Mouse (Mus musculus): ENCODE results near the gene Gm8127.
"Not testable (repeated sequence)": the region's sequence is repeated elsewhere in the genome, so short reads cannot be mapped to it uniquely, and the experiment has no call there.

The Gm8127 gene

DNA sequence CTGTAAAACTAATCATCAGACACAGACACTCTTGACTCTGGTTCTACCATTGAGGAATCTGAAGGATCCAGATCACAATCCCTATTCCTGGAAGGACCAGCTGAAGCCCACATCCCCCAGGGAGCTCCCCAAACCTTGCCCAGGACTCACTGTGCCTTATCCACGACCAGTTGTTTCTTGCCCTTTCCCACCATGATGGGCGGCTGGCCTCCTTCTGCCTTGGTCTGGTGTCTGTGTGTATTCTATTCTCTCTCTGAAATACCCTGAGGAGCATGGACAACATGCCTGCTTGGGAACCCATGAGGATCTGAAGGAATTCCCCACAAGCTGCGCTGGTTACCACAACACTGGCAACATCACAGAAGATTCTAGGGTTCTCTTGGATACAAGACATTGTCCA is at the start of gene Gm8127:
Gm8127 (minus strand) TSS at position 330 of the 400 bp plus-strand sequence.
- DNase-seq (ENCODE audit: low read depth, low spot score), result not testable (repeated sequence)

DNA sequence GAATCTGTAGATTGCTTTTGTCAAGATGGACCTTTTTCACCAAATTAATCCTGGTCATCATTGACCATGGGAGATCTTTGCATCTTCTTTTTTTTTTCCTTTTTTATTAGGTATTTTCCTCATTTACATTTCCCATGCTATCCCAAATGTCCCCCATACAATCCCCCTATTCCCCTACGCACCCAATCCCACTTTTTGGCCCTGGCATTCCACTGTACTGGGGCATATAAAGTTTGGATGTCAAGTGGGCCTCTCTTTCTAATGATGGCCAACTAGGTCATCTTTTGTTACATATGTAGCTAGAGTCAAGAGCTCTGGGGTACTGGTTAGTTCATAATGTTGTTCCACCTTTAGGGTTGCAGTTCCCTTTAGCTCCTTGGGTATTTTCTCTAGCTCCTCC is 44.0 kb upstream of the Gm8127 start:
- not testable (repeated sequence) for DNase-seq (ENCODE audit: low read depth, low spot score)

DNA sequence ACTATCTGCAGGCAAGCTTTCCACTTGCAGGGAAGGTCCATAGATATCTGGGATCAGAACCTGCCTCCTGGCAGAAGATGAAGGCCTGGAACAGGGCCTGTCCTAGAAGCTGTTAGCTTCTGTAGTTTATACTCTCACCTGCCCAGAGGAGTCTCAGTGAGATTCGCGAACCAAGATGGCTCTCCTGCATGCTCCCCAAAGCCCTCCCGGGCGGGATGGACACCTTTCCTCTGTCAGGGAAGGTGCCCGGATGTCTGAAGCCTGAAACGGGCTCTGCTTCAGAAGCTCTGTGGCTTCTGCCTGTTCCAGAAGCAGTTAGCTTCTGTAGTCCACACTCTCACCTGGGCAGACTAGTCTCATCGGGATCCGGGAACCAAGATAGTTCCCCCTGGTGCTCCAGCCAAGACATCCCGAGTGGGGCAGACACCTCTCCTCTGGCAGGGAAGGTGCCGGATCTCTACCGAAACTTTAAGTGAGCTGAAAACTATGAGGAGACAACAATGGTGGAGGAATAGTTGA is 37.8 kb upstream of the Gm8127 start:
- DNase-seq (ENCODE audit: low read depth, low spot score), result not testable (repeated sequence)

DNA sequence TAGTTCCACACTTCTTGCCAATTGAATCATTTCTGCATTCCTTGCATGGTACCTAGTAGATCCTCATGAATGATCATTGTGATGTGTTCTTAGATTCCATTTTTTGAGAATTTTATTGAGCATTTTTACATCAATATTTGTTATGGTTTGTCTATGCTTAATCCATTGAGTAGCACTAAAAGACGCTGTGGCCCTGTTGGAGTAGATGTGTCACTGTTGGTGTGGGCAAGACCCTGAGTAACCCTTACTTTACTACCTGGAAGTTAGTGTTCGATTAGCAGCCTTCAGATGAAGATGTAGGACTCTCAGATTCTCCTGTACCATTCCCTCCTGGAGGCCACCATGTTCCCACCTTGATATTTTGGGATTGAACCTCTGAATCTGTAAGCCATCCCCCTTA is 35.0 kb upstream of the Gm8127 start:
- not testable (repeated sequence) for DNase-seq (ENCODE audit: low read depth, low spot score)

DNA sequence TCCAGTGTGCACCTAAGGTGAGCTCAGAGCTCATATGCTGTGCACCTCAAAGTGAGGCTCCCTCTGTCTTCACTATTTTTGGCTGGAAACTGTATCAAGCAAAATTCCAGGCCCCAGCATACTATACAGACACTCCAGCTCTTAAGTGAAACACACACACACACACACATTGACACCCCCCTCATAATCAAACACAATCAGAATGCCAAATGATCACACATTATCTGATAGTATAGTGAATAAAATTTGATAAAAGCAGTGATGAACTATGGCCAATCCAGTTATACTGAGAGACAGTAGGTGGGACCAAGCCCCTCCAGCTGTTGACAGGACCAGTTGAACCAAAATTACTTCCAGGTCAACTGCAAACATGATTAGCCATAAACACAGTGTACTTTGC is 25.9 kb upstream of the Gm8127 start:
- not testable (repeated sequence) for DNase-seq (ENCODE audit: low read depth, low spot score)

DNA sequence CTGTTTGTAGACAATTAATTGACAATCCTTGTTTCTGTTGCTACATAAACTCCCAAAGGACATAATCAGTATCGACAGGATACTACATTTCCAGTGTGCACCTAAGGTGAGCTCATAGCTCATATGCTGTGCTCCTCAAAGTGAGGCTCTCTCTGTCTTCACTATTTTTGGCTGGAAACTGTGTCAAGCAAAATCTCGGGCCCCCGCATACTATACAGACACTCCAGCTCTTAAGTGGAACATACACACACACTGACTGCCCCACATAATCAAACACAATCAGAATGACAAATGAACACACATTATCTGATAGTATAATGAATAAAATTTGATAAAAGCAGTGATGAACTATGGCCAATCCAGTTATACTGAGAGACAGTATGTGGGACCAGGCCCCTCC is 15.0 kb downstream of the Gm8127 start:
- DNase-seq (ENCODE audit: low read depth, low spot score), result peak; percentile 18

DNA sequence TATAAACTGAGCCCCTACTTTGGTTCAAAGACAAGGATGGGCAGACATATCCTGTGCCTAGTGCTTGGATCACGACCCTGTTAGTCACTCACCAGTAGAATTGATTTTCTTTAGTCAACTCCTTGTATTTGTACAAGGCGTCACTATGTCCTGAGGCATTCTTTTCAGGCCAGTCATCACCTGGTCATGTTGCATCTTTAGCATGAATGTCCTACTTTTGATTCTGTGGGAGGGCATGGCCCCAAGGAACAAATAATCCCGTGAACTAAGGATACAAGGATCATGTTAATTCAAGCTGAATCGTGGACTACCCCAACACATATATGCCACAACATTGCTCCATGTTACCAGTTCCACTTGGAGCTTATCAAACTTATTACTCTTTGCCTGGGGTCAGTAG is 15.5 kb downstream of the Gm8127 start:
- DNase-seq (ENCODE audit: low read depth, low spot score), result not testable (repeated sequence)

DNA sequence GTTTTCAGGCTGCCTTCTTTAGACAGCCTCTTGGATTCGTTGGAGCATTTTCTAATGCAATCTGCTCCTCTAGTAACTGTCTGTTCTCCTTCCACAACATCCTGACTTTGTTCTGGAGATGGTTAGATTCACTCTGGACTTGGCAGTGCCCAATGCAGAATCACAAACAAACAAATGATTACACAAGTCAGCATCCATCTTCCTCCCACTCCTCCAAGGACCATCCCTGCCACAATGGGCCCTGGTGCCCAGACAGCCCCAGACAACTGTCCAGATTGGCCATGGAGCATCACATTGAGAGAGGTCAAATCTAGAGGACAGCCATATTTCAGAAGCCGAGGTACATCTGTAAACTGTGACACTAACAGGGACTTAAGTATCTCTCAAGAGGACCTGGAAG is 16.2 kb downstream of the Gm8127 start:
- DNase-seq (ENCODE audit: low read depth, low spot score), result not testable (repeated sequence)

DNA sequence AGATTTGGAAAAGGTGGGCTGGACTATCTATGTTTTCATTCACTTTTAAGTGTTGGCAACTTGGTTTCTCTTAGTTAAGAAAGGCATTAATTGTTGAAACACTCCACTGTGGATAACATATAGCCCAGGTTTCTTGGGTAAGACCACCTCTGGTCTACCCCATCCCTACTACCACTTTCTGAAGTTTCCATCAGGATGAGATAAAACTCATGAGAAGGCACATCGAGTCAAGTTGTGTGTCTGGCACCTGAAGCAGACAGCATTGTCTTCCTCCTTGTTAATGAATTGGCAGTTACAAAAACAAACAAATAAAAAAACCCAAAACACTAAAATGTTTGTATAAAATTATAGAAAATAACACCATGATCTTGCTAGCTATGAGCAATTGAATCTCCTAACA is 17.9 kb downstream of the Gm8127 start:
- not testable (repeated sequence) for DNase-seq (ENCODE audit: low read depth, low spot score)

DNA sequence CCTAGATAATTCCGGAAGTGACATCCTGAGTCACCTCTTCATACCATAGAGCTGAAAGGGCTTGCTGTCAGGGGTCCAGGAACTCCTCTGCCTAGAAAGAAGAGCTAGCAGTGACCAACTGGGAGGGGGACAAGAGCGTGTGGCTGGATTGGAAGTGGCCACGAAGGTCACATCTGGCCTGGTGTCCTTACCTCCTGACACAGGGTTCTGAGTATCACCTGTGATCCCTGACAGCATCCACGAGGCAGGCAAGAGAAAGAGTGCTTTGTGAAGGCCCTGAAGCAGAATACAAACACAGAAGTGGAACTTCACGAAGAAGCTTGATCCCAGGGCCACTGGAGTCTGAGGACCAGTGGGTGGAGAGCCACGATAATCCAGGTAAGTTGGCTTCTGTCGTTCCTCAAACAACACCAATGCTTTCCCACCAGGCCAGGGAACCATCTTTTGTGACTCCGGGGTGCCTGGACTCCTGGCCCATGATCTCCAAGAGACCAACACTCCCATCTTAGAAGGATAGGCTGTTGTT is 18.6 kb downstream of the Gm8127 start, which contains the start of gene Gm9732:
Gm9732 (plus strand) TSS at position 51 of the 526 bp plus-strand sequence.
- DNase-seq (ENCODE audit: low read depth, low spot score), result not testable (repeated sequence)

DNA sequence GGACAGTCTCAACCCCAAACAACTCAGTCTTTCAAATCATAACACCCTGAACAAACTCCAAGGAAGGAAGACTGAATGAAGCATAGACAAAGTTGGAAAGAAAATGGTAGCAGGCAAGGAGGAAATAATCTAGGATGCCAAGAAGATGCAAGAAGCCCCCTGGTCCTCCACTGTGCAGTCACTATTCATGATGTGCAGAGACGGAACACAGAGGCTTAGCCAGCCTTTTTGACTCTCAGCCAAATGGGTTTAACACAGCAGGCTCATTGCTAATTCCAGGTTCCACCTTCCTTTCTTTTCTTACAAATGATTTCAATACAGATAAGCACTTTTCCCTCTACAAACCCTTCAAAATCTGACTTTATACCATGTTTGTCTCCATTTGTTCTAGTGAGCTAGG is 20.5 kb downstream of the Gm8127 start:
- not testable (repeated sequence) for DNase-seq (ENCODE audit: low read depth, low spot score)

DNA sequence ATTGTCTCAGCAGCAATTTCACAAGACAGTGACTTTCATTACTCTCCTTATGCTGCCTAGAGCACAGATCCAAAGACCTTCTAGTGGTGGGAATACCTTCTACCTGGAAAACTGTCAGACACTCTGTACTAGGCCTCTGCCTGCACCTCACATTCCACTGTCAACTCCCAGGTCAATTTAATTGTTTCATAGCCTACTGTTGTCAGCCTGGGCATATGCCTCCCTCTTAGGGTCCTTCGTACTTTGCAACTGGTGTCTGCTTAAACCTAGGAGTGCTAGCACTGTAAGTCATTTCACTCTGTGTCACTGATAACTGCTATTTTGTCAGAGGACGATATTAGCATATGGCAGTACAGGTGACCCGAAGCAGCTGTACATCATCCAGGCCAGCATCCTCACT is 24.4 kb downstream of the Gm8127 start:
- DNase-seq (ENCODE audit: low read depth, low spot score), result not testable (repeated sequence)

DNA sequence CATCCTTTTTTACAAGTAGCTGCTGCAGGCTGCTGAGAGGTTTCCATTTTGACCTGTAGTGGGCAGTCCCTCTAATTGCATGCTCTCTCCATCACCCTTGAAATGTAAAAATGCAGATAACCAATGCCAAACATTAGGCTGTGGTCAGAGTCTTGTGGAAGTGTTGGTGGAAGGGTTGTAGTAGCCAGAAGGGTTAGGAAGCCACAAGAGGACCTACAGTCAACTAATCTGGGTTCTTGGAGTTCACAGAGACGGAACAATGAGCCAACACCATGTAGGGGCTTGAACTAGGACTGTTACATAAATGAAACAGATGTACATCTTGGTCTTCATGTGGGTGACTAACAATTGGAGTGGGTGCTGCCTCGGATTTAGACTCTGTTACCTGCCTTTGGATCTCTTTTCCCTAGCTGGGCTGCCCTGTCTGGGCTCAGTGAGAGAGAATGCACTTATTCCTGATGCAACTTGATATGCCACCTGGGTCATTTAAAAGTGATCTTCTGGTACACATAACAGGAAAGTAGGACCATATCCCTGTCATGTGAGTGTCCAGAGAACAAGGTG is 25.0 kb downstream of the Gm8127 start:
- peak; percentile 1 for DNase-seq (ENCODE audit: low read depth, low spot score)

DNA sequence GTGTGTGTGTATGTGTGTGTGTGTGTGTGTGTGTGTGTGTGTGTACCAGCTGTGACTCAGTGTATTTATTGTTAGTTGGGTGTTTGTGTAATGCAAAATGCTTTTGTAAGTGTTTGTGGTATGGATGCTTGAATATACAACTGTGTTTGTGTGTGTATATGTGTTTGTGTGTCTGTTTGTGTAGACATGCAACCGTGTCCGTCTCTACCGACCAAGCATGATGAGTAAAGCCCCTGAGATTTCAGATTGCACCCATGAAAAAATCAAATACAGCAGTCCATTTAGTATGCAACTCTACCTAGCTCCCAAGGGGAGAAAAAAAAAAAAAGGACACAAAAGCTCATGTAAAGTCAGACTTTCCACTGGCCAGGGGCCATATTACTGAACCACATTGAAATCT is 30.2 kb downstream of the Gm8127 start:
- DNase-seq (ENCODE audit: low read depth, low spot score), result not testable (repeated sequence)

DNA sequence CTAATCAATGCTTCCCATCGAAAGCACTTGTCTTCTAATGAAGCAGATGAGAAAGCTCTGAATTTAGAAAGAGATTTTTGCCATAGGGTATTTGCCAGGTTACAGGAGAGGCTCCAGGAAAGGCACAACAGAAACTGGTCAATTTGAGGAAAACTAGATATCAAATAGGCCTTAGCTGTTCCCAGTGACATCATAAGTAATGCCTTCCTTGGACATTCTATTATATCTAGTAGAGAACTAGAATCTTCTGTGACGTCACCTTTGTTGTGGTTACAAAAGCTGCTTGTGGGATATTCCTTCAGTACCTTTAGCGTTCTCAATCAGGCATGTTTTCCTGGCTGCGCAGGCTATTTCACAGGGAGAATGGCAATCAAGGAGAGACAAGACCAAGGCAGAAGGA is 35.3 kb downstream of the Gm8127 start, which contains the start of gene Gm8126:
Gm8126 (plus strand) TSS at position 301 of the 400 bp plus-strand sequence.
- not testable (repeated sequence) for DNase-seq (ENCODE audit: low read depth, low spot score)

DNA sequence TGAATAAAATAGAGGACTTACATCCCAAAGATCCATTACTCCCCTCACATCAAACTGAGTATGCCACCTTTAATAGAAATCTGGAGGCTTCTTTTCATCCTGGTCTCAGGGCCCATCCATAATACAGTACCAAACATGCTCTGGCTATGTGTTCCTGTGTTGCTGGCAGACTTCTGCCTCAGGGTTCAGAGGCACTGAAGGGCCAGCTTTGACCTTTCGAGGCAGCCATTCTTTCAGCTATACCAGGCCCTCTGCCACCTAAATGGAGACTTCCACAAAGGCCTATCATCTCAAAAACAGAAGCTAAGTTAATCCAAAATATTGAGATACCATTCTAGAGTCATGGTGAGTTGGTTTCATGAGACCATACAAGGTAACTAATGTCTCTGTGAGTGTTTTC is 37.1 kb downstream of the Gm8127 start:
- not testable (repeated sequence) for DNase-seq (ENCODE audit: low read depth, low spot score)

DNA sequence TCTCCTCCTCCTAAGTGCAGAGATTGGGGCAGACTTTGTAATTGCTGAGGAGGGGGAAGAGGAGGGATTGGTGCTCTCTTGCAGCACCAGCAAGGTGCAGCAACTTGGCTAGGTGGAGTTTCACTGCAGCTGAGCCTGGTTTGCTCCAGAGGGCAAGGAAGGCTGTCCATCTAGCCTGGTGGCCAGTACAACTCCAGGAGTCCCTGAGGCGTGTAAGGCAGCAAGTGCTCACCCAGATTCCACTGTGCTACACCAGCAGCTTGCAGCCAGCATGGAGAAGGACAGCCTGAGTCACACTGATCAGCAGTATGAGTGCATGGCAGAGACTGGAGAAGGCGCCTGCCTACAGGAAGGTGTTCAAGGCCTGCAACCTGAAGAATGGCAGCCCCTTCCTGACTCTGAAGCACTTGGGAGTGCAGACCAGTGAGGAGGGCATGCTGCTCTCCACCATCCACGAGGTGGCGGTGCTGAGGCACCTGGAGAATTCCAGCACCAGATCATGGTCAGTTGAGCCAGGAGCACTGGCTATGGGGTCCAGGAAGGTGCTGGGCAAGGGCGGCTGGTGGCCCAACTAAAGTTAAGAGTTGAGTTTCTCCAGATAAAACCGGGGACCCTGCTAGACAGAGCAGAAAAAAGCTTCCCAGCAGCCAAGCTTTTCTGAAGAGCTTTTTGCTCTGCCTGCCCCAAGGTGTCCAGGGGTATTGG is 42.9 kb downstream of the Gm8127 start:
- DNase-seq (ENCODE audit: low read depth, low spot score), result not testable (repeated sequence)

DNA sequence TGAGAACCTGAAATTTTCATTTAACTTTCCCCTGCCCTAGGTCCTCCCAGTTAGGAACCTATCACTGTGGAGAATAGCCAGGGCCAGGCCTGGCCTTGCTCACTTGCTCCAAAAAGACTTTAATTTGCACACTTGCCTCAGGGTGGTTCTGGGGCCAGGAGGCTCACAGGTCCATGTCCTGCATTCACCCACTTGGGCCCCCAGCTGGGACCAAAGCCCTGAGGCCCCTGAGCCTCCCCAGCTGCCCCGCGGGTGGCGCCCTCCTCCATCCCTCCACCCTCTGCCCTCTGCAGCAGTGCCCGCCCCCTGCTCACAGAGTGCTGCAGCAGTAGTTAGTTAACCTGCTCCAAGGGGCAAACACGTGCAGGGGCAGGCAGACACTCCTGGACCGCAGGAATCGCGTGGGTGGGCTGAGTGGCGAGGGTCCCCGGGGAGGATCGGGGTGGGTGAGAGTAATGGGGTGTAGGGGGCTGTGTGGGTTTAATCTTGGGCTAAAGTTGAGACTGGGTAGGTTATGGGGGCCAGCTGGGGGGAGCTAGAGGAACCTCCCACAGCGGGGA is 43.9 kb downstream of the Gm8127 start:
- DNase-seq (ENCODE audit: low read depth, low spot score), result not testable (repeated sequence)
